Mouse (Mus musculus) olfactory bulb, adult 2 months (tissue): Measurements from ENCODE around the gene Trpm3.

ENCODE experiments used
- CTCF ChIP-seq: fragments of 200-500 bp; IDR thresholded peaks from 2 replicates; pipeline ENCODE4 v1.5.1; 2012; ENCODE audit warnings: low read depth, mild to moderate bottlenecking, low read length, moderate library complexity; ENCODE audit not compliant: insufficient read depth
- POLR2A ChIP-seq: fragments of 200-500 bp; IDR thresholded peaks from 2 replicates; pipeline ENCODE4 v1.6.1; 2012; ENCODE audit warnings: mild to moderate bottlenecking, low read depth, low read length, moderate library complexity; ENCODE audit not compliant: insufficient read depth

DNA sequence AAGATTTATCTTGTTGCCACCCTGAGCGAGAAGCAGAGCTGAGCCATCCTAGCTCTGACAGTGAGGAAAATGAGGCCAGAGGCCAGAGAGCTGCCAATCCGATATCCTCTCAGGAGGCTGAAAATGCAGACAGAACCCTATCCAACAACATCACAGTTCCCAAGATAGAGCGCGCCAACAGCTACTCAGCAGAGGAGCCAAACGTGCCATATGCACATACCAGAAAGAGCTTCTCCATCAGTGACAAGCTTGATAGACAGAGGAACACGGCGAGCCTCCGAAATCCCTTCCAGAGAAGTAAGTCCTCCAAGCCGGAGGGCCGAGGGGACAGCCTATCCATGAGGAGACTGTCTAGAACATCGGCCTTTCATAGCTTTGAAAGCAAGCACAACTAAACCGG, 849.1 kb downstream of the Trpm3 start:
- no peak for TF ChIP-seq CTCF
- TF ChIP-seq POLR2A: no peak
